Mouse (Mus musculus): ENCODE results near the gene Slit3. TPM values are rescaled to one million over a fixed set of nuclear protein-coding genes. Genes with fewer than 3 reads are reported as not detected.
A peak's percentile ranks its signal among the peaks of the same experiment; 100 is the strongest.

Slit3 gene
- total and polyA plus RNA-seq, 2 experiments from 2014 or later = 6.7 to 23.7 TPM

GRCm38 (mm10) chr11:35596064-35596463 lies 475.0 kb downstream of the Slit3 start:
- no peak for TF ChIP-seq CTCF (IDR thresholded peaks at IDR 0.05; ENCODE audit: low read depth)
- no peak for TF ChIP-seq EP300 (IDR thresholded peaks at IDR 0.05; ENCODE audit: low read depth)
- DNase-seq (ENCODE audit: low spot score) (no peak), ATAC-seq (ENCODE audit: insufficient read depth, low read depth) (no peak)
- Histone ChIP-seq H3K4me3 (ENCODE audit: low read depth, low read length) (no peak overlapping the region), H3K4me1 (ENCODE audit: control insufficient read depth, insufficient read depth) (no peaks in the 10 kb centered on the region), H3K9me3 (replicated peaks; ENCODE audit: control insufficient read depth, low read length) (no peaks in the 10 kb centered on the region), H3K4me2 (ENCODE audit: low read depth, low read length) (no peak overlapping the region), H3K27me3 (ENCODE audit: control insufficient read depth, insufficient read depth, low read length) (no peaks in the 10 kb centered on the region), H3K9ac (replicated peaks; ENCODE audit: low read depth, low read length) (no peak overlapping the region), H3K36me3 (replicated peaks; ENCODE audit: control insufficient read depth, insufficient read depth, low read length) (no peaks in the 10 kb centered on the region), H3K27ac (ENCODE audit: low read depth) (no peak overlapping the region)

GRCm38 (mm10) chr11:35597882-35598281 lies 476.9 kb downstream of the Slit3 start:
- Histone ChIP-seq H3K9ac (replicated peaks; ENCODE audit: low read depth, low read length) (no peak overlapping the region), H3K9me3 (replicated peaks; ENCODE audit: control insufficient read depth, low read length) (no peaks in the 10 kb centered on the region), H3K4me3 (ENCODE audit: low read depth, low read length) (no peak overlapping the region), H3K4me1 (ENCODE audit: control insufficient read depth, insufficient read depth) (no peaks in the 10 kb centered on the region), H3K36me3 (replicated peaks; ENCODE audit: control insufficient read depth, insufficient read depth, low read length) (no peaks in the 10 kb centered on the region), H3K27ac (ENCODE audit: low read depth) (no peak overlapping the region), H3K4me2 (ENCODE audit: low read depth, low read length) (no peak overlapping the region), H3K27me3 (ENCODE audit: control insufficient read depth, insufficient read depth, low read length) (no peaks in the 10 kb centered on the region)
- DNase-seq (ENCODE audit: low spot score) (no peak), ATAC-seq (ENCODE audit: insufficient read depth, low read depth) (no peak)
- WGBS = 94% methylated on average over 6 of the region's 6 CpGs
- TF ChIP-seq CTCF (IDR thresholded peaks at IDR 0.05; ENCODE audit: low read depth) (no peak), EP300 (IDR thresholded peaks at IDR 0.05; ENCODE audit: low read depth) (no peak)

DNA sequence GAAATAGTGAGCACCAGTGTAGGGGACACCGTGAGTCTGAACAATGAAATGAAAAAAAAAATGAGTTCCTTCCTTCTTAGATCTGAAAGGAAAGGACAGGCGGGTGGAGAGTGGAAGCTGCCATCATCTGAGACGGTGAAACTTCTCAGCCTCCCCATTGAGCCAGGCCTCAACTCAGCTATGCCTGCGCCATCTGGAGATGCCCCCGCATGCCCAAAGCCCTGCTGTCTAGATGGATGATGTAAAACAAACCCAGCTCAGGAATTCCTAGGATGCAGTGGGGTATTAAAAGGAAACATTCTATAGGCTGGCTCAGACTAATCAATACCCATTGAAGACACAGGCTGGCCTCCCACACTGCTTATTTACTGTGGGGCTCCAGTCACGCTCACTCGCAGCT lies 477.7 kb downstream of the Slit3 start:
- TF ChIP-seq EP300 (IDR thresholded peaks at IDR 0.05; ENCODE audit: low read depth) = no peak
- TF ChIP-seq CTCF (IDR thresholded peaks at IDR 0.05; ENCODE audit: low read depth) = no peak
- H3K36me3 ChIP-seq (replicated peaks; ENCODE audit: control insufficient read depth, insufficient read depth, low read length) = no peaks in the 10 kb centered on the region
- ATAC-seq (ENCODE audit: insufficient read depth, low read depth) (no peak), DNase-seq (ENCODE audit: low spot score) (no peak)
- no peaks in the 10 kb centered on the region for H3K27me3 ChIP-seq (ENCODE audit: control insufficient read depth, insufficient read depth, low read length)
- no peak overlapping the region for H3K4me3 ChIP-seq (ENCODE audit: low read depth, low read length)
- no peak overlapping the region for H3K4me2 ChIP-seq (ENCODE audit: low read depth, low read length)
- WGBS = 73% methylated on average over 7 of the region's 7 CpGs
- no peak overlapping the region for H3K27ac ChIP-seq (ENCODE audit: low read depth)
- no peaks in the 10 kb centered on the region for H3K4me1 ChIP-seq (ENCODE audit: control insufficient read depth, insufficient read depth)
- no peak overlapping the region for H3K9ac ChIP-seq (replicated peaks; ENCODE audit: low read depth, low read length)
- H3K9me3 ChIP-seq (replicated peaks; ENCODE audit: control insufficient read depth, low read length) = no peaks in the 10 kb centered on the region

- Histone ChIP-seq H3K4me1 (ENCODE audit: control insufficient read depth, insufficient read depth) (no peaks in the 10 kb centered on the region), H3K4me3 (ENCODE audit: low read depth, low read length) (no peak overlapping the region), H3K9ac (replicated peaks; ENCODE audit: low read depth, low read length) (no peak overlapping the region), H3K9me3 (replicated peaks; ENCODE audit: control insufficient read depth, low read length) (no peaks in the 10 kb centered on the region), H3K27me3 (ENCODE audit: control insufficient read depth, insufficient read depth, low read length) (no peaks in the 10 kb centered on the region), H3K4me2 (ENCODE audit: low read depth, low read length) (no peak overlapping the region), H3K36me3 (replicated peaks; ENCODE audit: control insufficient read depth, insufficient read depth, low read length) (no peaks in the 10 kb centered on the region), H3K27ac (ENCODE audit: low read depth) (no peak overlapping the region)
- TF ChIP-seq CTCF (IDR thresholded peaks at IDR 0.05; ENCODE audit: low read depth) = no peak
- TF ChIP-seq EP300 (IDR thresholded peaks at IDR 0.05; ENCODE audit: low read depth) = no peak
- DNase-seq (ENCODE audit: low spot score) = no peak
- WGBS = 68% methylated on average over 10 of the region's 10 CpGs
- ATAC-seq (ENCODE audit: insufficient read depth, low read depth) = no peak
These were observed 480.7 kb downstream of the Slit3 start for GRCm38 (mm10) chr11:35601652-35602240.

DNA sequence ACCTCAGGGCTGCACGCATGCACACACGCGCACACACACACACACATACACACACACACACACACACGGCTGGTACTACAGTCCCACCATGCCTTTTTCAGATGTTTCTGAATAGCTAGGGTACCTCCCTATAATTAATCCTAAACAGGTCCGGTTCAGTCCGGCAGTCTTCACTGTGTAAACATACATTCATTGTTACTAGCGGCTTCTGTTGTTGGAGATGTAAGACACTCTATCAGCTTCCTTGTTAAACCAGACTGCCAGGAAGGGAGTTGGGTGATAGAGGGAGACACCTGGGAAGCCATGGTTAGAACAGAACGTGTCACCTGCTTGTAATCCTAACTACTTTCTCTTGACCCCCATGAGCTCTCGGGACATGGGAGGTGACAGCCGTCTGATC lies 481.6 kb downstream of the Slit3 start:
- 78% methylated on average over 10 of the region's 10 CpGs for WGBS
- TF ChIP-seq CTCF (IDR thresholded peaks at IDR 0.05; ENCODE audit: low read depth) (no peak), EP300 (IDR thresholded peaks at IDR 0.05; ENCODE audit: low read depth) (no peak)
- no peak for ATAC-seq (ENCODE audit: insufficient read depth, low read depth)

DNA sequence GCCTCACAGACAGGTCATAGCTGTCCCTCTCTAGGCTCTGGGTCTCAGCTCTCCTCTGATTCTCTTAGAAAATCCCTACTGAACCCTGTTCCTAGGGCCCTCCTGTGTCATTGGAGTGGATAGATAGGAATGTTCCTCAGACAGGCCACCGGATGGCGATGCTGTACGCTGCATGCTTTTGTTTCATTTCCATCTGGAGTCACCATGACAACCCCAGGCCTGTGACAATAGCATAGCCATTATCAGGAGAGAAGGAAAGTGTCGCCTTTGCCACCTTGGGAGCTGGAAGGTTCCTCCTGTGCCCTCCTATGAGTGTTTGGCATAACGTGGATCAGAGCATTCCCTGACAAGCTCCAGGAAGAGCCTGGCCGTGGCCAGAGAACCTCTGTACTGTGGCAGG lies 482.9 kb downstream of the Slit3 start:
- 83% methylated on average over 6 of the region's 6 CpGs for WGBS
- TF ChIP-seq EP300 (IDR thresholded peaks at IDR 0.05; ENCODE audit: low read depth) (no peak), CTCF (IDR thresholded peaks at IDR 0.05; ENCODE audit: low read depth) (peak; percentile 24)
- H3K4me2 ChIP-seq (ENCODE audit: low read depth, low read length) = no peak overlapping the region
- no peak overlapping the region for H3K9ac ChIP-seq (replicated peaks; ENCODE audit: low read depth, low read length)
- no peak overlapping the region for H3K4me3 ChIP-seq (ENCODE audit: low read depth, low read length)
- no peak for ATAC-seq (ENCODE audit: insufficient read depth, low read depth)
- no peak overlapping the region for H3K27ac ChIP-seq (ENCODE audit: low read depth)
- no peaks in the 10 kb centered on the region for H3K4me1 ChIP-seq (ENCODE audit: control insufficient read depth, insufficient read depth)
- peak; percentile 11 for DNase-seq (ENCODE audit: low spot score)
- no peaks in the 10 kb centered on the region for H3K36me3 ChIP-seq (replicated peaks; ENCODE audit: control insufficient read depth, insufficient read depth, low read length)
- H3K9me3 ChIP-seq (replicated peaks; ENCODE audit: control insufficient read depth, low read length) = no peaks in the 10 kb centered on the region
- no peaks in the 10 kb centered on the region for H3K27me3 ChIP-seq (ENCODE audit: control insufficient read depth, insufficient read depth, low read length)

More for the DNA sequence above, 481.6 kb downstream of the Slit3 start:
- Histone ChIP-seq H3K36me3 (replicated peaks; ENCODE audit: control insufficient read depth, insufficient read depth, low read length) (no peaks in the 10 kb centered on the region), H3K9me3 (replicated peaks; ENCODE audit: control insufficient read depth, low read length) (no peaks in the 10 kb centered on the region), H3K4me2 (ENCODE audit: low read depth, low read length) (no peak overlapping the region), H3K4me3 (ENCODE audit: low read depth, low read length) (no peak overlapping the region), H3K27me3 (ENCODE audit: control insufficient read depth, insufficient read depth, low read length) (no peaks in the 10 kb centered on the region), H3K27ac (ENCODE audit: low read depth) (no peak overlapping the region), H3K9ac (replicated peaks; ENCODE audit: low read depth, low read length) (no peak overlapping the region), H3K4me1 (ENCODE audit: control insufficient read depth, insufficient read depth) (no peaks in the 10 kb centered on the region)
- DNase-seq (ENCODE audit: low spot score) = no peak
